Mouse (Mus musculus): ENCODE measurements around the gene Cmc2. TPM values are rescaled to one million over a fixed set of nuclear protein-coding genes. Genes with fewer than 3 reads are reported as not detected.
A peak's percentile ranks its signal among the peaks of the same experiment; 100 is the strongest.

Gene Cmc2
- total and polyA plus RNA-seq, 3 experiments: 30.0 to 79.2 (median 65.8) TPM

DNA sequence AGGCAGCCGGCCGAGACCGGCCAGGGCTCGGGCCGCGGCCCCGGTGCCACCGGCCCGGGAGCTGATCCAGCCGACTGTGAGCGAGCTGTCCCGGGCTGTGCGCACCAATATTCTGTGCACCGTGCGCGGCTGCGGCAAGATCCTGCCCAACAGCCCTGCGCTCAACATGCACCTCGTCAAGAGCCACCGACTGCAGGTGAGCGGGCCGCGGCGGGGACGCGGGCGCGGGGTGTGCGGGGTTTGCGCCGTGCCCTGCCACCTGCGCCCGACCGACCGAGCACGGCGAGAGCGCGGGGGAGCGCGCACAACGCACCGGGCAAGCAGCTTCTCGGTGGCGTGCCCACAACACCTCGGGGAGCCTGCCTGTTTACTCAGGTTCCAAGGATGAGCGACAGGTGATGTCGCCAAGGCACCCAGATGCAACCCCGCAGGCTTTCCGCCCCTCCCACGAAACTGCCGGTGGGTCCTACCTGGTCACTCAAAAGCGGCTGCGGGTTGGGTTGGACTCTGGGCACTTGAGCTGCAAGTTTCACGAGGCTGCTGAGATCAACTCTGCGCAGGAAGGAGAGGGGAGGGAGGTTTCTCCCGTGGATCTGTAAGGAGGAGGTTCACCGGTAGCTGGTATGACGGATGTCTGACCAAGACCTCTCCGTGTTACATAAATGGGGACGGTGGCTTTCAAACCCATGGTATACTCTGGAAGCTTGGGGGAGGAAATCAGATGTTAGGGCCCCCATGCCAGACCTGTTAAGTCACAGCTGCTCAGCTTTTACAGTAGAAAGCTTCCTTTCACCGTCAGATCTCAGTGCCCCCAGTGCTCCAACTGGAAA, 22.5 kb upstream of the Cmc2 start:
- H3K27ac ChIP-seq: peak overlapping the region; percentile 75
- peak overlapping the region; percentile 85 for H3K4me3 ChIP-seq
- peaks cover 8% of the 10 kb centered on the region for H3K4me1 ChIP-seq (ENCODE audit: control insufficient read depth, insufficient read depth, low read length)
- DNase-seq: peak in 1 of 2 experiments; percentile 47
- H3K36me3 ChIP-seq (ENCODE audit: control insufficient read depth, insufficient read depth, low read length): no peaks in the 10 kb centered on the region
- H3K79me2 ChIP-seq (replicated peaks; ENCODE audit: control insufficient read depth, insufficient read depth, low read length): peaks cover 4% of the 10 kb centered on the region
- intact Hi-C loops (cut with DNase I): loop anchor here (1.0 to 5.0 kb wide), 3 partner anchors 22 to 534 kb away; partner anchors contain the start of genes Cenpn and Cmc2
- under 1% methylated on average over 62 of the region's 62 CpGs for WGBS
- no peaks in the 10 kb centered on the region for H3K27me3 ChIP-seq (ENCODE audit: control insufficient read depth, insufficient read depth, low read length)
- peak overlapping the region; percentile 95 for H3K9ac ChIP-seq (ENCODE audit: low read depth, low read length)
- TF ChIP-seq POLR2A (IDR thresholded peaks at IDR 0.05; ENCODE audit: insufficient read depth, low read depth, low read length) (no peak), CTCF (IDR thresholded peaks at IDR 0.05) (no peak), EP300 (IDR thresholded peaks at IDR 0.05; ENCODE audit: insufficient read depth, low read depth, low read length) (no peak)

DNA sequence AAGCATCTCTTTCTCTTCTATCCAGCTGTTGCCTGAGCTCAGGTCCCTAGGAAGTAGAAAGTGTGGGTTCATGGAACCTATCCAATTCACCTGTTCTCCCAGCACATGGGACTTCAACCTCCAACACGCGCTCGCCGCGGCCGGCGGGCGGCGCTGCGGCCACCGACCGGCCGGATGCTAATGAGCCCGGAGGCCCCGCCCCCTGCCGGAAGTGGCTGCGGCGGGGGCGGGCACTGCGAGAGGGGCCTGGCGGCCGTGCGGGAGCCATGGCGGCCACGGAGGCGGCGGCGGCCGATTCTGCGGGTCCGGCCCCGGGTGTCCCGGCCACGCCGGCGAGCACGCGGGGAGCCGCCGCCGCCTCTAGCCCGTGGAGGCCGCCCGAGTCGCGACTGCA, 21.9 kb upstream of the Cmc2 start, which contains the start of gene Atmin:
Atmin (plus strand) TSS at position 233 of the 394 bp plus-strand sequence.
- peak; percentile 90 to 91 for DNase-seq
- Histone ChIP-seq H3K9ac (ENCODE audit: low read depth, low read length) (peak within 1 kb of the TSS; percentile 95), H3K4me1 (ENCODE audit: control insufficient read depth, insufficient read depth, low read length) (peaks cover 8% of the 10 kb centered on the region), H3K27me3 (ENCODE audit: control insufficient read depth, insufficient read depth, low read length) (no peaks in the 10 kb centered on the region), H3K27ac (peak within 1 kb of the TSS; percentile 75), H3K36me3 (ENCODE audit: control insufficient read depth, insufficient read depth, low read length) (no peaks in the 10 kb centered on the region), H3K79me2 (replicated peaks; ENCODE audit: control insufficient read depth, insufficient read depth, low read length) (peaks cover 4% of the 10 kb centered on the region), H3K4me3 (peak within 1 kb of the TSS; percentile 85)
- TF ChIP-seq CTCF (IDR thresholded peaks at IDR 0.05): peak; percentile 86
- TF ChIP-seq EP300 (IDR thresholded peaks at IDR 0.05; ENCODE audit: insufficient read depth, low read depth, low read length): no peak
- 0 out of 2 replicates have a peak, but pooled peaks have one; percentile 13 for TF ChIP-seq POLR2A (IDR thresholded peaks at IDR 0.05; ENCODE audit: insufficient read depth, low read depth, low read length)
- intact Hi-C loops (cut with DNase I): loop anchor here (1.0 to 5.0 kb wide), 3 partner anchors 22 to 534 kb away; partner anchors contain the start of genes Cenpn and Cmc2
- under 1% methylated on average over 46 of the region's 46 CpGs for WGBS

- DNase-seq: no peak
- 65% methylated on average over 12 of the region's 12 CpGs for WGBS
These were observed 21.2 kb upstream of the Cmc2 start for GRCm38 (mm10) chr8:116942284-116943058.

GRCm38 (mm10) chr8:116935506-116935905, 14.3 kb upstream of the Cmc2 start:
- no peak for DNase-seq
- 89% methylated on average over 6 of the region's 6 CpGs for WGBS
- Histone ChIP-seq H3K4me3 (no peak overlapping the region), H3K36me3 (ENCODE audit: control insufficient read depth, insufficient read depth, low read length) (no peaks in the 10 kb centered on the region), H3K27me3 (ENCODE audit: control insufficient read depth, insufficient read depth, low read length) (no peaks in the 10 kb centered on the region), H3K79me2 (replicated peaks; ENCODE audit: control insufficient read depth, insufficient read depth, low read length) (no peaks in the 10 kb centered on the region), H3K27ac (no peak overlapping the region), H3K4me1 (ENCODE audit: control insufficient read depth, insufficient read depth, low read length) (no peaks in the 10 kb centered on the region), H3K9ac (ENCODE audit: low read depth, low read length) (no peak overlapping the region)
- TF ChIP-seq EP300 (IDR thresholded peaks at IDR 0.05; ENCODE audit: insufficient read depth, low read depth, low read length) (no peak), POLR2A (IDR thresholded peaks at IDR 0.05; ENCODE audit: insufficient read depth, low read depth, low read length) (no peak), CTCF (IDR thresholded peaks at IDR 0.05) (no peak)
- intact Hi-C loops (cut with DNase I): no loop called here

More at GRCm38 (mm10) chr8:116942284-116943058, 21.2 kb upstream of the Cmc2 start:
- Histone ChIP-seq H3K36me3 (ENCODE audit: control insufficient read depth, insufficient read depth, low read length) (no peaks in the 10 kb centered on the region), H3K79me2 (replicated peaks; ENCODE audit: control insufficient read depth, insufficient read depth, low read length) (peaks cover 3% of the 10 kb centered on the region), H3K9ac (ENCODE audit: low read depth, low read length) (no peak overlapping the region), H3K4me3 (no peak overlapping the region), H3K27ac (no peak overlapping the region), H3K4me1 (ENCODE audit: control insufficient read depth, insufficient read depth, low read length) (peaks cover 7% of the 10 kb centered on the region), H3K27me3 (ENCODE audit: control insufficient read depth, insufficient read depth, low read length) (no peaks in the 10 kb centered on the region)
- intact Hi-C loops (cut with DNase I): loop anchor here (1.0 to 5.0 kb wide), 3 partner anchors 21 to 535 kb away; partner anchors contain the start of genes Cenpn and Cmc2
- TF ChIP-seq POLR2A (IDR thresholded peaks at IDR 0.05; ENCODE audit: insufficient read depth, low read depth, low read length) (no peak), EP300 (IDR thresholded peaks at IDR 0.05; ENCODE audit: insufficient read depth, low read depth, low read length) (no peak), CTCF (IDR thresholded peaks at IDR 0.05) (no peak)

GRCm38 (mm10) chr8:116934976-116935375, 13.7 kb upstream of the Cmc2 start:
- Histone ChIP-seq H3K4me3 (no peak overlapping the region), H3K79me2 (replicated peaks; ENCODE audit: control insufficient read depth, insufficient read depth, low read length) (no peaks in the 10 kb centered on the region), H3K9ac (ENCODE audit: low read depth, low read length) (no peak overlapping the region), H3K27me3 (ENCODE audit: control insufficient read depth, insufficient read depth, low read length) (no peaks in the 10 kb centered on the region), H3K36me3 (ENCODE audit: control insufficient read depth, insufficient read depth, low read length) (no peaks in the 10 kb centered on the region), H3K27ac (no peak overlapping the region), H3K4me1 (ENCODE audit: control insufficient read depth, insufficient read depth, low read length) (no peaks in the 10 kb centered on the region)
- intact Hi-C loops (cut with DNase I): no loop called here
- 93% methylated on average over 4 of the region's 4 CpGs for WGBS
- no peak for DNase-seq
- no peak for TF ChIP-seq POLR2A (IDR thresholded peaks at IDR 0.05; ENCODE audit: insufficient read depth, low read depth, low read length)
- TF ChIP-seq EP300 (IDR thresholded peaks at IDR 0.05; ENCODE audit: insufficient read depth, low read depth, low read length): no peak
